Mouse (Mus musculus): ENCODE data around the gene Tppp3.

- no peak for TF ChIP-seq E2F4 (IDR thresholded peaks at IDR 0.05; ENCODE audit: insufficient replicate concordance, low read depth, low read length)
- TF ChIP-seq MYC (IDR thresholded peaks at IDR 0.05; ENCODE audit: low read depth, low read length): no peak
Measured at GRCm38 (mm10) chr8:105470681-105471313, 529 bp downstream of the Tppp3 start.
